ENCODE assay signal across 8 mouse cellular contexts in genomic region chr6:107528877-107529864, GRCm38 (mm10). TPM values are rescaled to one million over a fixed set of nuclear protein-coding genes. Genes with fewer than 3 reads are reported as not detected.
A peak's percentile ranks its signal among the peaks of the same experiment; 100 is the strongest.
DNase-seq lines count a peak whose midpoint lies in the region; ATAC-seq lines count a peak whose summit lies in the region.

Gene Lrrn1, plus strand, starts transcription at chr6:107529768.

- peak within 1 kb of the TSS; percentile 62 for H3K4me2 ChIP-seq in hindbrain, embryonic 12.5 days (replicated peaks)
- peak within 1 kb of the TSS; percentile 61 for H3K4me2 ChIP-seq in midbrain, embryonic 14.5 days (ENCODE audit: low read length)
- H3K4me2 ChIP-seq in stomach, embryonic 16.5 days (ENCODE audit: low read depth, low read length), result peak within 1 kb of the TSS; percentile 99

- ATAC-seq in hindbrain, embryonic 12.5 days (ENCODE audit: low FRiP score), result peak; percentile 95
- ATAC-seq in midbrain, embryonic 14.5 days (ENCODE audit: low FRiP score, low TSS enrichment), result peak; percentile 96
- peak; percentile 92 for ATAC-seq in stomach, embryonic 16.5 days (ENCODE audit: insufficient read depth, low FRiP score)

- peak within 1 kb of the TSS; percentile 78 for H3K4me3 ChIP-seq in forebrain, embryonic 10.5 days
- peak within 1 kb of the TSS; percentile 64 for H3K4me3 ChIP-seq in hindbrain, embryonic 12.5 days
- H3K4me3 ChIP-seq in midbrain, embryonic 14.5 days (replicated peaks; ENCODE audit: low read depth, low read length), result peak within 1 kb of the TSS; percentile 94
- peak within 1 kb of the TSS; percentile 59 for H3K4me3 ChIP-seq in stomach, embryonic 16.5 days (replicated peaks; ENCODE audit: low read length)

- peak within 1 kb of the TSS; percentile 84 for H3K9ac ChIP-seq in hindbrain, embryonic 12.5 days
- H3K9ac ChIP-seq in midbrain, embryonic 14.5 days (replicated peaks; ENCODE audit: low read length), result peak within 1 kb of the TSS; percentile 91
- H3K9ac ChIP-seq in stomach, embryonic 16.5 days (ENCODE audit: low read length), result peak within 1 kb of the TSS; percentile 58

- peak within 1 kb of the TSS; percentile 93 for H3K27ac ChIP-seq in forebrain, embryonic 10.5 days
- H3K27ac ChIP-seq in hindbrain, embryonic 12.5 days, result peak within 1 kb of the TSS; percentile 93
- peak within 1 kb of the TSS; percentile 94 for H3K27ac ChIP-seq in midbrain, embryonic 14.5 days (replicated peaks; ENCODE audit: low read depth, low read length)
- H3K27ac ChIP-seq in stomach, embryonic 16.5 days (ENCODE audit: low read length), result no peak within 1 kb of the TSS

- WGBS in forebrain, embryonic 10.5 days, result 5% methylated on average over 33 of the region's 43 CpGs
- WGBS in hindbrain, embryonic 12.5 days, result 4% methylated on average over 29 of the region's 43 CpGs
- WGBS in midbrain, embryonic 14.5 days, result 4% methylated on average over 43 of the region's 43 CpGs
- WGBS in stomach, embryonic 16.5 days, result 4% methylated on average over 32 of the region's 43 CpGs

- no peaks in the 10 kb centered on the region for H3K36me3 ChIP-seq in forebrain, embryonic 10.5 days (replicated peaks)
- no peaks in the 10 kb centered on the region for H3K36me3 ChIP-seq in hindbrain, embryonic 12.5 days
- H3K36me3 ChIP-seq in midbrain, embryonic 14.5 days (ENCODE audit: control insufficient read depth, insufficient read depth, low read length), result no peaks in the 10 kb centered on the region
- no peaks in the 10 kb centered on the region for H3K36me3 ChIP-seq in stomach, embryonic 16.5 days (ENCODE audit: control insufficient read depth, insufficient read depth, low read length)

- peaks cover 53% of the 10 kb centered on the region for H3K4me1 ChIP-seq in forebrain, embryonic 10.5 days
- H3K4me1 ChIP-seq in hindbrain, embryonic 12.5 days, result peaks cover 15% of the 10 kb centered on the region
- H3K4me1 ChIP-seq in midbrain, embryonic 14.5 days (ENCODE audit: control insufficient read depth, insufficient read depth, low read length), result peaks cover 26% of the 10 kb centered on the region
- peaks cover 10% of the 10 kb centered on the region for H3K4me1 ChIP-seq in stomach, embryonic 16.5 days (ENCODE audit: control insufficient read depth, insufficient read depth, low read length)

- peak; percentile 3 for DNase-seq in gastrocnemius, adult 18-20 months (ENCODE audit: low spot score)
- DNase-seq in gastrocnemius, adult 8-10 months (ENCODE audit: low spot score in 2 of 2), result no peak
- DNase-seq in brain, adult 2 months (ENCODE audit: low read depth, low spot score), result peak; percentile 97
- peak; percentile 83 for DNase-seq in forebrain, embryonic 10.5 days (ENCODE audit: extremely low spot score, low spot score)
- peak; percentile 65 for DNase-seq in left cerebral cortex, adult 11 months (ENCODE audit: low spot score)
- peak; percentile 93 for DNase-seq in midbrain, embryonic 14.5 days

- H3K9me3 ChIP-seq in forebrain, embryonic 10.5 days, result no peaks in the 10 kb centered on the region
- H3K9me3 ChIP-seq in hindbrain, embryonic 12.5 days (replicated peaks), result no peaks in the 10 kb centered on the region
- no peaks in the 10 kb centered on the region for H3K9me3 ChIP-seq in midbrain, embryonic 14.5 days (ENCODE audit: control insufficient read depth, low read length)
- H3K9me3 ChIP-seq in stomach, embryonic 16.5 days (replicated peaks; ENCODE audit: control insufficient read depth, low read length), result no peaks in the 10 kb centered on the region

- peaks cover 26% of the 10 kb centered on the region for H3K27me3 ChIP-seq in forebrain, embryonic 10.5 days (ENCODE audit: poor library complexity, severe bottlenecking)
- no peaks in the 10 kb centered on the region for H3K27me3 ChIP-seq in hindbrain, embryonic 12.5 days
- H3K27me3 ChIP-seq in midbrain, embryonic 14.5 days (ENCODE audit: control insufficient read depth, insufficient read depth, low read length), result no peaks in the 10 kb centered on the region
- peaks cover 22% of the 10 kb centered on the region for H3K27me3 ChIP-seq in stomach, embryonic 16.5 days (ENCODE audit: control insufficient read depth, insufficient read depth, low read length)

RNA-seq across cellular contexts. Expression of gene Lrrn1, which starts in this region (rescaled TPM):
- 1 to 10 TPM; 6.0 to 6.9 TPM for total RNA-seq in gastrocnemius, adult 18-20 months (2021)
- 1 to 10 TPM; 2.5 to 5.0 (median 4.4) TPM for total RNA-seq in gastrocnemius, adult 8-10 months (2022)
- 147 and 152 TPM in 2 replicates for polyA plus RNA-seq in forebrain, embryonic 10.5 days (2016; fragmentation: Nextera tagmentation; extraction: Ambion mirVana)
- 128 and 135 TPM in 2 replicates for polyA plus RNA-seq in hindbrain, embryonic 12.5 days (2016; fragmentation: Nextera tagmentation; extraction: Ambion mirVana)
- 63.5 and 103 TPM in 2 replicates for polyA plus RNA-seq in midbrain, embryonic 14.5 days (2014; fragmentation: Nextera tagmentation; extraction: Ambion mirVana)
- polyA plus RNA-seq in stomach, embryonic 16.5 days (2015; fragmentation: Nextera tagmentation; extraction: Ambion mirVana), result 5.4 and 6.8 TPM in 2 replicates

Comparison
In these comparisons a context has a peak if more than half of its experiments do, and no peak if none do; other contexts are left out.
1. DNase-seq: peak in gastrocnemius, adult 18-20 months (single experiment), brain, adult 2 months (single experiment), forebrain, embryonic 10.5 days (single experiment), left cerebral cortex, adult 11 months (single experiment) and midbrain, embryonic 14.5 days (single experiment); none in gastrocnemius, adult 8-10 months (0 of 2).
2. Peak in every context shown above with its lines, with median percentiles within 50 percentile points of each other: H3K4me3 ChIP-seq, ATAC-seq, H3K4me2 ChIP-seq and H3K9ac ChIP-seq.